Mouse (Mus musculus) lung, postnatal 0 days (tissue): ENCODE data around the gene Cnr2. TPM values are rescaled to one million over a fixed set of nuclear protein-coding genes. Genes with fewer than 3 reads are reported as not detected.

ENCODE experiments used
- ATAC-seq: fragments of 200-750 bp; cut with Nextera tagmentation; 2 replicates; pipeline ENCODE4 v1.8.0; 2017; ENCODE audit warnings: moderate library complexity
- DNase-seq: peaks from one replicate; pipeline ENCODE4 v3.0.0-alpha.2; 2016; ENCODE audit warnings: low spot score
- H3K27ac ChIP-seq: fragments of 300-500 bp; sonication (generic); 2 replicates; pipeline ENCODE4 v1.5.1; 2014; ENCODE audit warnings: antibody characterized with exemption, mild to moderate bottlenecking, low read length, mixed read lengths
- H3K27me3 ChIP-seq: fragments of 300-500 bp; sonication (generic); replicated peaks from 2 replicates; pipeline ENCODE4 v1.6.1; 2014; ENCODE audit warnings: low read length, mixed read lengths; ENCODE audit not compliant: insufficient read depth
- H3K36me3 ChIP-seq: fragments of 300-500 bp; sonication (generic); 2 replicates; pipeline ENCODE4 v1.6.1; 2014; ENCODE audit warnings: low read length, mixed read lengths; ENCODE audit not compliant: insufficient read depth
- H3K4me1 ChIP-seq: fragments of 300-500 bp; sonication (generic); 2 replicates; pipeline ENCODE4 v1.6.1; 2014; ENCODE audit warnings: antibody characterized with exemption, low read depth, low read length, mixed read lengths; ENCODE audit not compliant: insufficient read depth
- H3K4me2 ChIP-seq: fragments of 300-500 bp; sonication (generic); replicated peaks from 2 replicates; pipeline ENCODE4 v1.6.1; 2014; ENCODE audit warnings: low read depth, mild to moderate bottlenecking, low read length, moderate library complexity, mixed read lengths
- H3K4me3 ChIP-seq: fragments of 300-500 bp; sonication (generic); 2 replicates; pipeline ENCODE4 v1.5.1; 2014; ENCODE audit warnings: low read depth, low read length
- H3K9ac ChIP-seq: fragments of 300-500 bp; sonication (generic); replicated peaks from 2 replicates; pipeline ENCODE4 v1.6.1; 2014; ENCODE audit warnings: low read depth, mild to moderate bottlenecking
- H3K9me3 ChIP-seq: fragments of 300-500 bp; sonication (generic); 2 replicates; pipeline ENCODE4 v1.6.1; 2016; ENCODE audit warnings: low read length, mixed read lengths
- CTCF ChIP-seq: IDR thresholded peaks from 2 replicates; pipeline ENCODE4 v1.5.1; 2016; ENCODE audit warnings: antibody characterized with exemption, mild to moderate bottlenecking
- EP300 ChIP-seq: IDR thresholded peaks from 2 replicates; pipeline ENCODE4 v1.6.1; 2016; ENCODE audit warnings: antibody characterized with exemption, mild to moderate bottlenecking, control low read depth
- WGBS: fragments of 180-500 bp; shearing (Covaris S2); extraction: QIAGEN DNeasy Blood & Tissue Kit; methylation state at CpG from one replicate; pipeline ENCODE4 v1.1.7; 2014; 5-methylcytosine and 5-hydroxymethylcytosine counted together
- polyA plus RNA-seq: library from polyadenylated mRNA; unstranded; fragments of >200 nt; fragmentation: Nextera tagmentation; extraction: Ambion mirVana; gene quantifications from 2 replicates; pipeline ENCODE4 v1.2.1, GENCODE M21; 2015

Cnr2 gene
- polyA plus RNA-seq, 1 experiment from 2014 or later, result 1.9 TPM

GRCm38 (mm10) chr4:135918635-135919279 is 23.6 kb downstream of the Cnr2 start:
- peak; percentile 69 for DNase-seq
- Histone ChIP-seq H3K36me3 (no peaks in the 10 kb centered on the region), H3K27ac (peak overlapping the region; percentile 32; the same call in 1 of the 2 replicates), H3K4me2 (no peak overlapping the region), H3K9ac (no peak overlapping the region), H3K4me3 (no peak overlapping the region), H3K4me1 (peaks cover 4% of the 10 kb centered on the region; the same call in 1 of the 2 replicates), H3K9me3 (no peaks in the 10 kb centered on the region), H3K27me3 (no peaks in the 10 kb centered on the region)
- ATAC-seq, result no peak
- TF ChIP-seq CTCF (no peak), EP300 (no peak)
- WGBS, result 60% methylated on average over 13 of the region's 13 CpGs

GRCm38 (mm10) chr4:135919280-135919639 is 24.1 kb downstream of the Cnr2 start:
- Histone ChIP-seq H3K4me1 (peaks cover 4% of the 10 kb centered on the region; the same call in 1 of the 2 replicates), H3K27me3 (no peaks in the 10 kb centered on the region), H3K9ac (no peak overlapping the region), H3K4me2 (no peak overlapping the region), H3K4me3 (no peak overlapping the region), H3K9me3 (no peaks in the 10 kb centered on the region), H3K27ac (peak overlapping the region; percentile 20; the same call in 1 of the 2 replicates), H3K36me3 (no peaks in the 10 kb centered on the region)
- no peak for TF ChIP-seq CTCF
- no peak for TF ChIP-seq EP300
- DNase-seq (no peak), ATAC-seq (no peak)
- WGBS, result 68% methylated on average over 3 of the region's 3 CpGs

GRCm38 (mm10) chr4:135920304-135921241 is 25.4 kb downstream of the Cnr2 start, which contains the start of gene Fuca1:
Gene Fuca1, plus strand, starts transcription at chr4:135920735.
- H3K36me3 ChIP-seq, result 0 out of 2 replicates have a peak, but pooled peaks cover 3% of the 10 kb centered on the region
- no peaks in the 10 kb centered on the region for H3K27me3 ChIP-seq
- WGBS, result 1% methylated on average over 59 of the region's 60 CpGs
- no peaks in the 10 kb centered on the region for H3K9me3 ChIP-seq
- H3K4me1 ChIP-seq, result peaks cover 4% of the 10 kb centered on the region; the same call in 1 of the 2 replicates
- TF ChIP-seq CTCF, result peak; percentile 76
- peak; percentile 29; the same call in 1 of the 2 replicates for TF ChIP-seq EP300
- DNase-seq (peak; percentile 98), ATAC-seq (peak; percentile 96)
- peak within 1 kb of the TSS; percentile 59 for H3K9ac ChIP-seq
- peak within 1 kb of the TSS; percentile 80 for H3K4me3 ChIP-seq
- peak within 1 kb of the TSS; percentile 93 for H3K4me2 ChIP-seq
- peak within 1 kb of the TSS; percentile 63 for H3K27ac ChIP-seq

- DNase-seq (peak; percentile 57), ATAC-seq (no peak)
- no peaks in the 10 kb centered on the region for H3K9me3 ChIP-seq
- H3K9ac ChIP-seq, result peak overlapping the region; percentile 59
- TF ChIP-seq EP300 (no peak), CTCF (no peak)
- H3K4me3 ChIP-seq, result peak overlapping the region; percentile 80
- H3K4me1 ChIP-seq, result peaks cover 4% of the 10 kb centered on the region; the same call in 1 of the 2 replicates
- peak overlapping the region; percentile 63 for H3K27ac ChIP-seq
- H3K36me3 ChIP-seq, result peaks cover 10% of the 10 kb centered on the region; the same call in 1 of the 2 replicates
- no peaks in the 10 kb centered on the region for H3K27me3 ChIP-seq
- WGBS, result 2% methylated on average over 26 of the region's 26 CpGs
- peak overlapping the region; percentile 93 for H3K4me2 ChIP-seq
Measured at GRCm38 (mm10) chr4:135921257-135922120, 26.3 kb downstream of the Cnr2 start.

- Histone ChIP-seq H3K27me3 (no peaks in the 10 kb centered on the region), H3K4me1 (peaks cover 4% of the 10 kb centered on the region; the same call in 1 of the 2 replicates), H3K27ac (no peak overlapping the region), H3K9me3 (no peaks in the 10 kb centered on the region), H3K4me2 (peak overlapping the region; percentile 93), H3K36me3 (peaks cover 13% of the 10 kb centered on the region; the same call in 1 of the 2 replicates), H3K9ac (no peak overlapping the region), H3K4me3 (peak overlapping the region; percentile 80; the same call in 1 of the 2 replicates)
- no peak for ATAC-seq
- DNase-seq, result no peak
- 61% methylated on average over 1 of the region's 1 CpGs for WGBS
- no peak for TF ChIP-seq EP300
Measured at GRCm38 (mm10) chr4:135922190-135922589, 27.0 kb downstream of the Cnr2 start.
